Mouse (Mus musculus) liver, embryonic 14.5 days (tissue): ENCODE results near the gene Magix.

Experiments
- CTCF ChIP-seq: IDR thresholded peaks from 2 replicates; pipeline ENCODE4 v1.5.1; 2016; ENCODE audit warnings: antibody characterized with exemption, low read depth, control low read depth
- EP300 ChIP-seq: IDR thresholded peaks from 2 replicates; pipeline ENCODE4 v1.6.1; 2016; ENCODE audit warnings: antibody characterized with exemption, low read depth

DNA sequence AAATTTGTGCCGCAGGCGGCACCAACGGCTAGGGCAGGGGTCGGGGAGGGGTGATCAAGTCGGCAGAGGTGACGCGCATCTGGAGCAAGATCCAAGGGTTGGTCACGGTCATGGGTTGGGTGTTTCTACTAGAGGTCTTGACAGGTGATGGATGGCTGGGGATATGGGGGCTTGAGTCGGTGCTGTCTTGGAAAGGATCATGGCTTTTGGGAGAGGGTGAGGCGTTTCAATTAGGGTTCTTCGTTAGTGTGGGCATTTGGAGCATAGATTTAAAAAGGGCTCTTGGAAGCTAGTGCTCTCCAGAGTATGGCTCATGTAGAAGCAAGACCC is 41.2 kb upstream of the Magix start:
- TF ChIP-seq CTCF (no peak), EP300 (no peak)
